In genomic region chr2:161109398-161109821, GRCm38 (mm10) we compare ENCODE assay signal across 8 mouse cellular contexts. TPM values are rescaled to one million over a fixed set of nuclear protein-coding genes. Genes with fewer than 3 reads are reported as not detected.
A peak's percentile ranks its signal among the peaks of the same experiment; 100 is the strongest.
DNase-seq lines count a peak whose midpoint lies in the region; ATAC-seq lines count a peak whose summit lies in the region.

No protein-coding gene starts in this region.

- H3K27ac ChIP-seq in lung, embryonic 16.5 days (ENCODE audit: low read length): 0 out of 2 replicates have a peak overlapping the region, but pooled peaks have one; percentile 7
- peak overlapping the region; percentile 98 for H3K27ac ChIP-seq in hindbrain, embryonic 13.5 days
- H3K27ac ChIP-seq in midbrain, embryonic 12.5 days (replicated peaks): peak overlapping the region; percentile 64

- under 1% methylated on average over 25 of the region's 26 CpGs for WGBS in lung, embryonic 16.5 days
- whole genome bisulfite sequencing in hindbrain, embryonic 13.5 days: 0% methylated on average over 25 of the region's 26 CpGs
- under 1% methylated on average over 25 of the region's 26 CpGs for WGBS in midbrain, embryonic 12.5 days

- H3K9me3 ChIP-seq in erythroblast, embryonic 14.5 days (ENCODE audit: control insufficient read depth, low read length): no peaks in the 10 kb centered on the region
- no peaks in the 10 kb centered on the region for H3K9me3 ChIP-seq in lung, embryonic 16.5 days (ENCODE audit: control insufficient read depth, low read length)
- no peaks in the 10 kb centered on the region for H3K9me3 ChIP-seq in hindbrain, embryonic 13.5 days
- no peaks in the 10 kb centered on the region for H3K9me3 ChIP-seq in midbrain, embryonic 12.5 days

- ATAC-seq in erythroblast, adult 5-6 weeks (replicated peaks; ENCODE audit: low FRiP score, poor library complexity, severe bottlenecking): no peak
- peak; percentile 16 for ATAC-seq in lung, embryonic 16.5 days (ENCODE audit: low read depth)
- peak; percentile 65 for ATAC-seq in hindbrain, embryonic 13.5 days (ENCODE audit: low FRiP score)
- no peak for ATAC-seq in midbrain, embryonic 12.5 days (ENCODE audit: low FRiP score, low read depth)

- peak overlapping the region; percentile 71 for H3K9ac ChIP-seq in lung, embryonic 16.5 days (ENCODE audit: low read length)
- peak overlapping the region; percentile 82 for H3K9ac ChIP-seq in hindbrain, embryonic 13.5 days
- peak overlapping the region; percentile 53 for H3K9ac ChIP-seq in midbrain, embryonic 12.5 days (replicated peaks)

- no peak for DNase-seq in lung, postnatal 10 days
- DNase-seq in ovary, adult 18-20 months (ENCODE audit: low spot score): no peak
- no peak for DNase-seq in urinary bladder, postnatal 10 days (ENCODE audit: low spot score)

- no peaks in the 10 kb centered on the region for H3K27me3 ChIP-seq in erythroblast, embryonic 14.5 days (ENCODE audit: control insufficient read depth)
- no peaks in the 10 kb centered on the region for H3K27me3 ChIP-seq in lung, embryonic 16.5 days (ENCODE audit: control insufficient read depth, insufficient read depth, low read depth, low read length)
- no peaks in the 10 kb centered on the region for H3K27me3 ChIP-seq in hindbrain, embryonic 13.5 days
- H3K27me3 ChIP-seq in midbrain, embryonic 12.5 days: no peaks in the 10 kb centered on the region

- peak overlapping the region; percentile 76 for H3K4me2 ChIP-seq in lung, embryonic 16.5 days (ENCODE audit: low read depth, low read length)
- H3K4me2 ChIP-seq in hindbrain, embryonic 13.5 days: peak overlapping the region; percentile 66
- H3K4me2 ChIP-seq in midbrain, embryonic 12.5 days (replicated peaks): peak overlapping the region; percentile 61

- H3K4me1 ChIP-seq in erythroblast, embryonic 14.5 days (ENCODE audit: control insufficient read depth): peaks cover 23% of the 10 kb centered on the region
- H3K4me1 ChIP-seq in lung, embryonic 16.5 days (replicated peaks; ENCODE audit: control insufficient read depth, insufficient read depth, low read length): peaks cover 22% of the 10 kb centered on the region
- H3K4me1 ChIP-seq in hindbrain, embryonic 13.5 days (replicated peaks): peaks cover 36% of the 10 kb centered on the region
- peaks cover 17% of the 10 kb centered on the region for H3K4me1 ChIP-seq in midbrain, embryonic 12.5 days

- peak overlapping the region; percentile 93 for H3K4me3 ChIP-seq in erythroblast, embryonic 14.5 days (replicated peaks)
- peak overlapping the region; percentile 66 for H3K4me3 ChIP-seq in lung, embryonic 16.5 days (ENCODE audit: low read length)
- H3K4me3 ChIP-seq in hindbrain, embryonic 13.5 days: peak overlapping the region; percentile 95
- H3K4me3 ChIP-seq in midbrain, embryonic 12.5 days: peak overlapping the region; percentile 99

- H3K36me3 ChIP-seq in erythroblast, embryonic 14.5 days (ENCODE audit: control insufficient read depth): no peaks in the 10 kb centered on the region; the same call in 1 of the 2 replicates
- no peaks in the 10 kb centered on the region for H3K36me3 ChIP-seq in lung, embryonic 16.5 days (ENCODE audit: control insufficient read depth, insufficient read depth, low read length)
- 0 out of 2 replicates have a peak, but pooled peaks cover 3% of the 10 kb centered on the region for H3K36me3 ChIP-seq in hindbrain, embryonic 13.5 days
- H3K36me3 ChIP-seq in midbrain, embryonic 12.5 days: no peaks in the 10 kb centered on the region

RNA-seq across cellular contexts. Expression of gene Chd6, which starts 0.5 kb away (rescaled TPM):
- 0.17 and 0.49 TPM in 2 replicates for polyA plus RNA-seq in erythroblast, embryonic 14.5 days (2012)
- 11.3 and 22.4 TPM in 2 replicates for total RNA-seq in erythroblast, adult 5-6 weeks (2015; ENCODE audit: low replicate concordance)
- total RNA-seq in erythroblast, adult 5-6 weeks (2017; ENCODE audit: low replicate concordance): 22.7 and 26.5 TPM in 2 replicates
- 33.8 and 33.9 TPM in 2 replicates for polyA plus RNA-seq in lung, embryonic 16.5 days (2015; fragmentation: Nextera tagmentation; extraction: Ambion mirVana)
- 38.5 and 40.2 TPM in 2 replicates for polyA plus RNA-seq in hindbrain, embryonic 13.5 days (2015; fragmentation: Nextera tagmentation; extraction: Ambion mirVana)
- polyA plus RNA-seq in midbrain, embryonic 12.5 days (2016; fragmentation: Nextera tagmentation; extraction: Ambion mirVana): 42.8 and 47.8 TPM in 2 replicates

Comparison
In these comparisons a context has a peak if more than half of its experiments do, and no peak if none do; other contexts are left out.
1. ATAC-seq: peak in lung, embryonic 16.5 days (single experiment) and hindbrain, embryonic 13.5 days (single experiment); none in erythroblast, adult 5-6 weeks (single experiment) and midbrain, embryonic 12.5 days (single experiment).
2. H3K27ac ChIP-seq: peak in every context shown above with its lines; median percentile 98 in hindbrain, embryonic 13.5 days; 64 in midbrain, embryonic 12.5 days; 7 in lung, embryonic 16.5 days.
3. RNA of gene Chd6, which starts 0.5 kb away (polyA plus RNA-seq): 42.8 to 47.8 TPM in midbrain, embryonic 12.5 days, 38.5 to 40.2 TPM in hindbrain, embryonic 13.5 days and 33.8 to 33.9 TPM in lung, embryonic 16.5 days; 0.17 to 0.49 TPM in erythroblast, embryonic 14.5 days; every median in the first group is over 10 times any median in the second.
4. Peak in every context shown above with its lines, with median percentiles within 50 percentile points of each other: H3K4me3 ChIP-seq, H3K4me2 ChIP-seq and H3K9ac ChIP-seq.